Mouse (Mus musculus) erythroblast, embryonic 14.5 days (primary cell): ENCODE data around the gene Epb41l4b.

Experiments
- GATA1 ChIP-seq: IDR thresholded peaks from 2 replicates; pipeline ENCODE4 v1.6.1; 2012; ENCODE audit warnings: low read length, inconsistent platforms, mixed read lengths
- TAL1 ChIP-seq: IDR thresholded peaks from 3 replicates; pipeline ENCODE4 v1.6.1; 2012; ENCODE audit warnings: low read length, inconsistent platforms, mixed read lengths

DNA sequence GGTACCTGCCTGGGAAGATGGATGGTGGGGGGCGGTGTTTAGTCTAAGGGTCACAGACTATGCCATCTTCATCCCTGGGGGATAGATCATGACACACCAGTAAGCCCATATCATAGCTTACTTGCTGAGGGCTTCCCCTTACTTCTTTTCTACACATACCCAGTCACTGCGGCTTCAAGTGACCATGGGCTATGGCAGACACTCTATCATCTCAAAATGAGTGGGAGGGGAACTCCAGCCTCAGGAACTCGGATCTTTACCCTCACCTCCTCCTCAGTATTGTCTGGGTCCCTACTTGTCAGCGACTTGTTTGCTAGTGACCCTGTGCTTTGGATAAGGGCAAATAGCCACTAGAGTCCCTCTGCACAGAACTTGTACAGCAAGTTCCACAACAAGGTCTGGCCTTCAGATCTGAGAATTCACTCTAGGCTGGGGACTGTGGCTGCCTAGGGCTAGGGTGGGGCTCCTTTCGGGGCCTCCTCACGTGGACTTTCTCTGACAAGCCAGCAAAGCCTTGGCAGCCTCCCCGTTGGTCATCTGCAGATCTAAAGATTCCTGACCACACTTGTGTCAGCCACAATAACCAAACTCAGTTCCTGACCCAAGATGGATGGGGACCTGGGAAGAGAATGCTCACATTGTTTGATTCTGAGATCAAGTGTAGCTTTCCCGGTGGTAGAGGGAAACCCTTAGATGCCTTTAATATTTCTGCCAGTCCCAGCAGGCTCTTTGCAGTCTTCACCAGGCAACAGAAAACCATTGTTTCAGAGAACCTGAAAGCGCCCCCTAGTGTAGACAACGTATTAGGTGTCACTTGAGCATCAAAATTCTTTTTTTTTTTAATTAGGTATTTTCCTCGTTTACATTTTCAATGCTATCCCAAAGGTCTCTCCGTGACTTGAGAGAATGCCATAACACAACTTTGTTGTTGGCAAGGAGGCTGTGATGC, 24.0 kb upstream of the Epb41l4b start:
- TF ChIP-seq GATA1 (no peak), TAL1 (no peak)
